Comparison of ENCODE assay signal across 10 mouse cellular contexts in genomic region chr9:56864216-56864729, GRCm38 (mm10). TPM values are rescaled to one million over a fixed set of nuclear protein-coding genes. Genes with fewer than 3 reads are reported as not detected.
DNase-seq lines count a peak whose midpoint lies in the region; ATAC-seq and TF ChIP-seq lines count a peak whose summit lies in the region.
"Had no signal": no experiment of that assay in that cellular context is flagged by ENCODE, and none has a peak within 500 bp of the region (broad histone marks: within the 10 kb centered on the region; RNA-seq: fewer than 3 reads in every experiment).

Gene Odf3l1 (minus strand): TSS chr9:56864679.

- peak within 1 kb of the TSS; percentile 47 for H3K4me2 ChIP-seq in forebrain, embryonic 14.5 days (ENCODE audit: low read length)
- H3K4me2 ChIP-seq in kidney, embryonic 14.5 days (replicated peaks; ENCODE audit: low read depth, low read length), result peak within 1 kb of the TSS; percentile 72
- peak within 1 kb of the TSS; percentile 43 for H3K4me2 ChIP-seq in midbrain, embryonic 16.5 days (ENCODE audit: low read length)

- 0 out of 2 replicates have a peak within 1 kb of the TSS, but pooled peaks have one; percentile 8 for H3K9ac ChIP-seq in forebrain, embryonic 14.5 days (ENCODE audit: low read length)
- H3K9ac ChIP-seq in kidney, embryonic 14.5 days (ENCODE audit: low read depth, low read length), result peak within 1 kb of the TSS; percentile 58
- peak within 1 kb of the TSS; percentile 5; the same call in 1 of the 2 replicates for H3K9ac ChIP-seq in midbrain, embryonic 16.5 days (ENCODE audit: low read depth, low read length)

- H3K36me3 ChIP-seq in forebrain, embryonic 14.5 days (ENCODE audit: control insufficient read depth, insufficient read depth, low read length), result no peaks in the 10 kb centered on the region
- H3K36me3 ChIP-seq in kidney, embryonic 14.5 days (ENCODE audit: control insufficient read depth, insufficient read depth, low read length), result no peaks in the 10 kb centered on the region
- no peaks in the 10 kb centered on the region for H3K36me3 ChIP-seq in midbrain, embryonic 16.5 days (ENCODE audit: control insufficient read depth, insufficient read depth, low read length)

- 18% methylated on average over 3 of the region's 3 CpGs for WGBS in forebrain, embryonic 14.5 days
- 9% methylated on average over 3 of the region's 3 CpGs for WGBS in kidney, embryonic 14.5 days
- 19% methylated on average over 3 of the region's 3 CpGs for WGBS in midbrain, embryonic 16.5 days

- H3K27ac ChIP-seq in layer of hippocampus, adult 2 months, result peak within 1 kb of the TSS; percentile 75; the same call in 1 of the 2 replicates
- H3K27ac ChIP-seq in forebrain, embryonic 14.5 days (ENCODE audit: low read depth, low read length), result no peak within 1 kb of the TSS
- peak within 1 kb of the TSS; percentile 63; the same call in 1 of the 2 replicates for H3K27ac ChIP-seq in kidney, embryonic 14.5 days (ENCODE audit: low read depth, low read length)
- H3K27ac ChIP-seq in midbrain, embryonic 16.5 days (ENCODE audit: low read length), result no peak within 1 kb of the TSS

- 0 out of 2 replicates have a peak, but pooled peaks cover 3% of the 10 kb centered on the region for H3K27me3 ChIP-seq in forebrain, embryonic 14.5 days (replicated peaks; ENCODE audit: control insufficient read depth, insufficient read depth, low read length)
- H3K27me3 ChIP-seq in kidney, embryonic 14.5 days (ENCODE audit: control insufficient read depth, insufficient read depth, low read length), result peaks cover 4% of the 10 kb centered on the region; the same call in 1 of the 2 replicates
- H3K27me3 ChIP-seq in midbrain, embryonic 16.5 days (ENCODE audit: control insufficient read depth, insufficient read depth, low read depth, low read length), result peaks cover 11% of the 10 kb centered on the region
- H3K27me3 ChIP-seq: Patski had no signal

- no peaks in the 10 kb centered on the region for H3K9me3 ChIP-seq in forebrain, embryonic 14.5 days (replicated peaks; ENCODE audit: control insufficient read depth, low read length)
- no peaks in the 10 kb centered on the region for H3K9me3 ChIP-seq in kidney, embryonic 14.5 days (ENCODE audit: control insufficient read depth, low read length)
- no peaks in the 10 kb centered on the region for H3K9me3 ChIP-seq in midbrain, embryonic 16.5 days (replicated peaks; ENCODE audit: control insufficient read depth, low read length, poor library complexity, severe bottlenecking)

- DNase-seq in layer of hippocampus, adult 2 months (ENCODE audit: low spot score in 2 of 2), result no peak
- no peak for DNase-seq in layer of hippocampus, postnatal 10 days (ENCODE audit: low spot score in 2 of 2)
- DNase-seq in forebrain, embryonic 14.5 days (ENCODE audit: low spot score), result no peak
- DNase-seq in thymus, postnatal 14 days, result no peak
- DNase-seq in left cerebral cortex, adult 11 months (ENCODE audit: low spot score), result no peak
- DNase-seq in urinary bladder, adult 2 months (ENCODE audit: low spot score), result no peak

- H3K4me3 ChIP-seq in layer of hippocampus, adult 2 months, result peak within 1 kb of the TSS; percentile 45
- peak within 1 kb of the TSS; percentile 21 for H3K4me3 ChIP-seq in forebrain, embryonic 14.5 days (ENCODE audit: low read depth, low read length)
- H3K4me3 ChIP-seq in kidney, embryonic 14.5 days (ENCODE audit: low read length), result peak within 1 kb of the TSS; percentile 52
- peak within 1 kb of the TSS; percentile 21 for H3K4me3 ChIP-seq in midbrain, embryonic 16.5 days (ENCODE audit: low read depth, low read length)

- ATAC-seq in forebrain, embryonic 14.5 days, result no peak
- ATAC-seq in kidney, embryonic 14.5 days (ENCODE audit: low FRiP score, low TSS enrichment), result peak; percentile 14; the same call in 1 of the 2 replicates
- ATAC-seq in midbrain, embryonic 16.5 days, result no peak
- ATAC-seq: Patski had no signal

- no peak for TF ChIP-seq CTCF in layer of hippocampus, adult 2 months (conservative IDR thresholded peaks at IDR 0.05)

- peaks cover 12% of the 10 kb centered on the region for H3K4me1 ChIP-seq in forebrain, embryonic 14.5 days (ENCODE audit: control insufficient read depth, insufficient read depth, low read length)
- peaks cover 58% of the 10 kb centered on the region for H3K4me1 ChIP-seq in kidney, embryonic 14.5 days (ENCODE audit: control insufficient read depth, insufficient read depth, low read length)
- H3K4me1 ChIP-seq in midbrain, embryonic 16.5 days (ENCODE audit: control insufficient read depth, insufficient read depth, low read length), result peaks cover 6% of the 10 kb centered on the region; the same call in 1 of the 2 replicates

RNA-seq across cellular contexts. Expression of gene Odf3l1, which starts in this region (rescaled TPM):
- not detected for total RNA-seq in layer of hippocampus, adult 2 months (2021)
- total RNA-seq in layer of hippocampus, postnatal 10 days (2021), result under 1 TPM in 1 of 2 experiments, not detected in 1; 0.34 TPM
- polyA plus RNA-seq in forebrain, embryonic 14.5 days (2014; fragmentation: Nextera tagmentation; extraction: Ambion mirVana), result not detected in 2 replicates
- polyA plus RNA-seq in kidney, embryonic 14.5 days (2014; fragmentation: Nextera tagmentation; extraction: Ambion mirVana), result 0.20 TPM in 1 of 2 replicates, not detected in the other
- polyA plus RNA-seq in midbrain, embryonic 16.5 days (2015; fragmentation: Nextera tagmentation; extraction: Ambion mirVana), result not detected in 2 replicates
- polyA plus RNA-seq in urinary bladder, adult 2 months (2012; rRNA removed), result 0.96 and 1.1 TPM in 2 replicates
- total RNA-seq: heart, postnatal 14 days had no signal
- polyA plus RNA-seq: Patski had no signal

Comparison
In these comparisons a context has a peak if more than half of its experiments do, and no peak if none do; other contexts are left out.
1. Peak in ATAC-seq, H3K4me3 ChIP-seq, H3K27ac ChIP-seq, H3K9ac ChIP-seq and H3K4me2 ChIP-seq in kidney, embryonic 14.5 days; RNA of the gene not detected or under 1 TPM.
2. H3K9ac ChIP-seq: peak in every context shown above with its lines; median percentile 58 in kidney, embryonic 14.5 days; 8 in forebrain, embryonic 14.5 days; 5 in midbrain, embryonic 16.5 days.